Mouse (Mus musculus) Patski (cell line): ENCODE data around the gene Pdpk1. TPM values are rescaled to one million over a fixed set of nuclear protein-coding genes. Genes with fewer than 3 reads are reported as not detected.

Source experiments
- ATAC-seq: fragments of 100-300 bp; one replicate; pipeline ENCODE4 v1.8.0; 2021
- CTCF ChIA-PET: fragments of 350-600 bp; sonication (Branson Sonifier 250); formaldehyde crosslinking; loops from one replicate; lab custom pipeline; 2022; ENCODE audit warnings: inconsistent platforms; lab: Charles Lee
- POLR2A ChIA-PET: fragments of 350-600 bp; sonication (Branson Sonifier 250); formaldehyde crosslinking; loops from one replicate; lab custom pipeline; 2022; ENCODE audit warnings: antibody characterized with exemption, inconsistent platforms; lab: Charles Lee
- DNase-seq: peaks from one replicate; pipeline ENCODE4 v3.0.0-alpha.2; 2011; ENCODE audit warnings: low read depth, low spot score
- H3K27me3 ChIP-seq: fragments of 371-371 bp; one replicate; pipeline ENCODE4 v1.5.1; 2021
- CTCF ChIP-seq: fragments of 100-300 bp; IDR thresholded peaks from one replicate; pipeline ENCODE4 v1.5.1; 2021
- in situ Hi-C: fragments of 300-500 bp; cut with MboI; formaldehyde crosslinking; loops from 3 replicates; pipeline ENCODE4 v1.11.1; 2018; ENCODE audit warnings: low pct_unique_long_range_greater_than_20kb, mixed read lengths
- polyA plus RNA-seq: library from polyadenylated mRNA; unstranded; gene quantifications from one replicate; pipeline ENCODE4 v1.2.3, GENCODE M21; 2021

Pdpk1 gene
- polyA plus RNA-seq, 1 experiment from 2014 or later: 31.3 TPM

GRCm38 (mm10) chr17:24164566-24165259 lies 14.0 kb upstream of the Pdpk1 start:
- no peaks in the 10 kb centered on the region for H3K27me3 ChIP-seq
- ATAC-seq (no peak), DNase-seq (no peak)
- ChIA-PET POLR2A (no interaction called here), CTCF (interaction anchor here (1.0 kb wide), 1 partner anchor 12 kb away, joined by 3 read pairs; no protein-coding TSS in a partner anchor)
- no peak for TF ChIP-seq CTCF
- in situ Hi-C loops: no loop called here

DNA sequence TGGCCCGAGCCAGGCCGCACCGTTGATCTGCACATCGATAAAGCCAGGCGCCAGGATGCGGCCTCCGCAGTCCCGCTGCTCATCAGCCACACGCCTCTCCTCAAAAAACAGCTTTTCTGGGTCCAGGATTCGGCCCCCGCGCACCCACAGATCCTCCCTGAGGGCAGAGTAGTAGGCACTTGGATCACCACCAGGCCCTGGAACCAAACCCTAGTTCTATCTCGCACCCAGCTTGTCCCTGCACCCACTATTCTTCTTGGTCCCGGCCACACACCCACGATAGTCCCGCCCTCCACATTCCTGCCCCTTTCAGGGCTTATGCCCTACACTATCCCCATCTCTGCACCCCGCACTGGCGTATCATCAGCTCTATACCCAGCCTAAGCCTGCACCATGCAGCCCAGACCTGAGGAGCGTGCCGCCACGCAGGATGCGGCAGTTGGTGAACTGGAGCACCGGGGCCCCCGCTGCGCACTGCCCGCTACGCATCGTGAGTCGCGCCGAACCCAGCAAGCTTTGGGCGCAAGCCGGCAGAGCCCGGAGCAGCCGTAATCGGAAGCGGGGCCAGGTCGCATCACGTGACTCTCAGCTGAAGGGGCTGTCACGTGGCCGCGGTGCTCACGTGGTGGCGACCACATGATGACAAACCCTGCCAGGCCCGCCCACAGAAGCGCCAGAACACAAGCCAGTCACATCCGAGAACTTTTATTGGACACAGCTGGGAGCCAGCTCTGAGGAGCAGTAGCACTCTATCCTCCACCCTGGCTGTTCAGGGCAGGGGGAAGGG lies 12.6 kb upstream of the Pdpk1 start, which contains the start of gene Amdhd2:
Amdhd2 (minus strand) TSS at position 591 of the 787 bp plus-strand sequence.
- no peak for TF ChIP-seq CTCF
- in situ Hi-C loops: no loop called here
- ChIA-PET CTCF (interaction anchor here (1.4 to 3.4 kb wide), 2 partner anchors 10 to 12 kb away, joined by 5 to 11 read pairs; partner anchors contain the start of gene Pdpk1), POLR2A (interaction anchor here (1.5 kb wide), 1 partner anchor 10 kb away, joined by 16 read pairs; no protein-coding TSS in a partner anchor)
- DNase-seq: peak; percentile 86
- peak; percentile 80 for ATAC-seq
- no peaks in the 10 kb centered on the region for H3K27me3 ChIP-seq

GRCm38 (mm10) chr17:24162584-24163175 lies 12.0 kb upstream of the Pdpk1 start:
- DNase-seq (no peak), ATAC-seq (no peak)
- in situ Hi-C loops: no loop called here
- no peak for TF ChIP-seq CTCF
- H3K27me3 ChIP-seq: no peaks in the 10 kb centered on the region
- ChIA-PET POLR2A (interaction anchor here (1.5 kb wide), 1 partner anchor 10 kb away, joined by 16 read pairs; no protein-coding TSS in a partner anchor), CTCF (interaction anchor here (1.4 to 3.4 kb wide), 2 partner anchors 11 kb away, joined by 5 to 11 read pairs; partner anchors contain the start of gene Pdpk1)

DNA sequence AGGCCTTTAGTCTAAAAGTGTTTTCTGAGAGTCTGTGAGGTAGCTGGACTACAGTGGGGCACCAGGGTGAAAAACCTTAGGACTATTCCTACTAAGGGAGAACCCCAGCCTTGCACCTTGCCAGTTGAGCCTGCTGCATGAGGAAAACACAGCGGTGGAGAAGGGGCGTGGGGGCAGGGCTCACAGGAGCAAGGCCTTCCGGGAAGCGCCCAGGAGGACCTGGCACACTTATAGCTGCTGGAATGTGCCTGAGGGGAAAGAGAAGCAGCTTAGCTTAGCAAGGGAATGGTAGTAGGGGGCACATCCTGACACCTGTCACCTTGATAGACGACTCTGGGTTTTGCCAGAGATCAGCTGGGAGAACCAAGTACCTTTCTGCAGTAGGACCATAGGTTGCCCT lies 10.7 kb upstream of the Pdpk1 start:
- POLR2A ChIA-PET: no interaction called here
- no peak for TF ChIP-seq CTCF
- in situ Hi-C loops: no loop called here
- no peak for ATAC-seq
- no peaks in the 10 kb centered on the region for H3K27me3 ChIP-seq
- DNase-seq: no peak
- CTCF ChIA-PET: interaction anchor here (3.4 kb wide), 1 partner anchor 10 kb away, joined by 11 read pairs; the partner anchor contains the start of gene Pdpk1

GRCm38 (mm10) chr17:24157526-24157925 lies 6.8 kb upstream of the Pdpk1 start:
- ChIA-PET CTCF (no interaction called here), POLR2A (no interaction called here)
- TF ChIP-seq CTCF: no peak
- DNase-seq: no peak
- no peaks in the 10 kb centered on the region for H3K27me3 ChIP-seq
- in situ Hi-C loops: no loop called here
- ATAC-seq: no peak

DNA sequence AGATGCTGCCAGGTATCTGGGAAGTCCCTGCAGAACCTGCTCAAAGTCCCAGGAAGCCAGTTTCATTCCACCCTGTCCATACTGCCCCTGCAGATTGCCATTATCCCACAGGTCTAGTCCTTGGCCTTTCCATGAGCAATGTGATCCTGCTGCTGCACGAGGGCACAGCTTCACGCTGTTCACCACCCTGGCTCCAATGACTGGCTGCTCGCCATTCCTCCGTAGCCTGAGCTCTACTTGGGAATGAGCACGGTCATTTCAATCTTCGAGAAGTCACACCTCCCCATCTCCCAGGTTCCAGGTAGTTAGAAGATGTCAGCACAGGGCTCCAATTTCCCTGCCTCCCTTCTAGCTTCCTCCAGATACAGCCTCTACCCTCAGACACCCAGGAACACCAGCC lies 6.4 kb upstream of the Pdpk1 start:
- POLR2A ChIA-PET: no interaction called here
- no peaks in the 10 kb centered on the region for H3K27me3 ChIP-seq
- in situ Hi-C loops: no loop called here
- no peak for TF ChIP-seq CTCF
- DNase-seq (no peak), ATAC-seq (no peak)
- CTCF ChIA-PET: no interaction called here

- no peak for ATAC-seq
- in situ Hi-C loops: no loop called here
- no peak for TF ChIP-seq CTCF
- DNase-seq: no peak
- H3K27me3 ChIP-seq: no peaks in the 10 kb centered on the region
- CTCF ChIA-PET: no interaction called here
- POLR2A ChIA-PET: no interaction called here
These were observed 5.7 kb upstream of the Pdpk1 start for GRCm38 (mm10) chr17:24156394-24156793.

DNA sequence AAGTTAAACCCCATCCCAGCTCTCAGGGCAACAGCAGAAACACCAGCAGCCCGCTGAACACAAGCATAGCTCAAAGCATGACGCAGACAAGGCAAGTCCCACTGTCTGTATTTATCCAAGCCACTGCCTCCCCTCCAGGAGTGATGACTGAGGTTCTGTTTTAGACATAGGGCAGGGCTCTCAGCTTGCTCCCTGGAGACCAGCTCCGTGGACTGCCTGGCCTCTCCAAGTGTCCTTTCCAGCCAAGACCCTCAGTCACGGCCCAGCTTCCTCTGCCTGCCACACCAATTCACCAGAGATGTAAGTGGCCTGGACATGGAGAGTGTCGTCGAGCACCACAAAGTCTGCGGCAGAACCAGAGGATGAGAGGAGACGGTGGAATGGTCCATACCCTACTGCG lies 5.0 kb upstream of the Pdpk1 start:
- POLR2A ChIA-PET: interaction anchor here (1.2 kb wide), 1 partner anchor 9 kb away, joined by 3 read pairs; no protein-coding TSS in a partner anchor
- ATAC-seq (no peak), DNase-seq (no peak)
- TF ChIP-seq CTCF: no peak
- in situ Hi-C loops: no loop called here
- no peaks in the 10 kb centered on the region for H3K27me3 ChIP-seq
- CTCF ChIA-PET: no interaction called here

- H3K27me3 ChIP-seq: no peaks in the 10 kb centered on the region
- ATAC-seq (no peak), DNase-seq (no peak)
- POLR2A ChIA-PET: interaction anchor here (0.8 to 2.8 kb wide), 3 partner anchors 9 to 16 kb away, joined by 3 to 16 read pairs (median 6); partner anchors contain the start of genes Amdhd2 and Atp6v0c
- CTCF ChIA-PET: no interaction called here
- no peak for TF ChIP-seq CTCF
- in situ Hi-C loops: no loop called here
These were observed 3.7 kb upstream of the Pdpk1 start for GRCm38 (mm10) chr17:24154463-24154862.
